8 mouse cellular contexts compared by ENCODE assay signal in the genomic region with DNA sequence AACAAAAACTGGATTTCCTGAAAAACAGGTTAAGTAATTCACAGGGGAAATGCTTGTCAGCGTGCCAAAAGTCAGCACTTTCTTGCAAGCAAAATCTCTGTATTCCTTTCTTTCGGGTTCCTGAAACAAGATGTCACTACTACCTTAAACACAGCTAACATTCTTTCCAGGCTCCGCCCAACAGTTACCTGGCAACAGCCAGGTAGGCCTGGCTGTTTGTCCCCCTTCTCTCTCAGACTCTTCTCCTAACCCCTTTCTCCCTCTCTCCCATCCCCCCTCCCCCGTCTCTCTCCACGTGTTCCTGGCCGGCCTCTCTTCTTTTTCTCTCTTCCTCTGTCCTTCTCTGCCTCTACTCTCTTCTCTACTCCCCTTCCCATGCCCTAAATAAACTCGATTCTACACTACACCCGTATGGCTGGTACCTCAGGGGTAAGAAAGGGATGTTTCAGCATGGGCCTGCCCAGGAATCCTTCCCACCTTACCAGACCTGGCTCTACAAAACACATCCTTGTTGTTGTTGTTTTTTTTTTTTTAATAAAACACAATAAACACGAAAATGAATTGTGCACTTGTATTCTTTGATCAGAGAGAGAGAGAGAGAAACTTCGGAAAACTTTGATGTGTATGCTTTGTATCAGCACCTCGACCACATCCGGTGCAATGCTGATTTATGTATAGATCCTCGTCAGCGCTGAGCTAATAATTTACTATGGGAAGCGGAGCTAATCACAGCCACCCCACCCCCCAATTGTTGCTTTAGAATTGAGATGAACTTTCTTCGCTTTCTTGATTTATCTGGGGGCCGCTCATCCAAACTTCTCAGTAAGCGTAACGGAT. TPM values are rescaled to one million over a fixed set of nuclear protein-coding genes. Genes with fewer than 3 reads are reported as not detected.
DNase-seq lines count a peak whose midpoint lies in the region; ATAC-seq lines count a peak whose summit lies in the region.

No protein-coding gene starts in this region.

- ATAC-seq in heart, embryonic 14.5 days (ENCODE audit: insufficient number of reproducible peaks, insufficient read depth, low FRiP score, low read depth) = no peak
- ATAC-seq in kidney, embryonic 16.5 days (ENCODE audit: low FRiP score, low TSS enrichment) = peak; percentile 77

- peak; percentile 12 for DNase-seq in spleen, adult 12 weeks (ENCODE audit: low spot score)
- DNase-seq in spleen, postnatal 4 days (ENCODE audit: low spot score in 2 of 2) = no peak
- DNase-seq in embryonic facial prominence, embryonic 10.5 days (ENCODE audit: low spot score) = peak; percentile 64
- DNase-seq in lung, postnatal 36 days = peak; percentile 80
- DNase-seq in splenic B cell, adult 2 months (ENCODE audit: low read depth, low spot score) = peak; percentile 69
- DNase-seq in right cerebral cortex, postnatal 25 days = no peak

- peak overlapping the region; percentile 94 for H3K4me3 ChIP-seq in embryonic facial prominence, embryonic 10.5 days
- peak overlapping the region; percentile 70 to 99 for H3K4me3 ChIP-seq in heart, embryonic 14.5 days (ENCODE audit: control insufficient read depth in 1 of 2, insufficient read depth in 1 of 2, low read depth in 1 of 2, low read length in 2 of 2)
- H3K4me3 ChIP-seq in kidney, embryonic 16.5 days (ENCODE audit: low read length) = peak overlapping the region; percentile 97

- peak overlapping the region; percentile 91 for H3K4me2 ChIP-seq in heart, embryonic 14.5 days (ENCODE audit: low read length)
- peak overlapping the region; percentile 80 for H3K4me2 ChIP-seq in kidney, embryonic 16.5 days (replicated peaks; ENCODE audit: low read depth, low read length)

- H3K36me3 ChIP-seq in embryonic facial prominence, embryonic 10.5 days (replicated peaks) = peaks cover 4% of the 10 kb centered on the region
- H3K36me3 ChIP-seq in heart, embryonic 14.5 days (ENCODE audit: control insufficient read depth, insufficient read depth, low read length) = peaks cover 2% of the 10 kb centered on the region
- 0 out of 2 replicates have a peak, but pooled peaks cover 2% of the 10 kb centered on the region for H3K36me3 ChIP-seq in kidney, embryonic 16.5 days (ENCODE audit: insufficient read depth, low read length)
- H3K36me3 ChIP-seq in splenic B cell, adult 2 months (ENCODE audit: control insufficient read depth, insufficient read depth, low read length, poor library complexity, severe bottlenecking) = no peaks in the 10 kb centered on the region

- H3K9ac ChIP-seq in heart, embryonic 14.5 days (ENCODE audit: low read length) = peak overlapping the region; percentile 99
- peak overlapping the region; percentile 99 for H3K9ac ChIP-seq in kidney, embryonic 16.5 days (replicated peaks; ENCODE audit: low read length)

- peak overlapping the region; percentile 98 for H3K27ac ChIP-seq in embryonic facial prominence, embryonic 10.5 days (replicated peaks)
- peak overlapping the region; percentile 99 to 100 for H3K27ac ChIP-seq in heart, embryonic 14.5 days (replicated peaks in 1 of 2; ENCODE audit: control insufficient read depth in 1 of 2, insufficient read depth in 1 of 2, low read depth in 2 of 2, low read length in 2 of 2)
- peak overlapping the region; percentile 100 for H3K27ac ChIP-seq in kidney, embryonic 16.5 days (ENCODE audit: low read length)

- WGBS in embryonic facial prominence, embryonic 10.5 days = 5% methylated on average over 19 of the region's 19 CpGs
- 11% methylated on average over 19 of the region's 19 CpGs for WGBS in heart, embryonic 14.5 days
- 6% methylated on average over 19 of the region's 19 CpGs for WGBS in kidney, embryonic 16.5 days

- no peaks in the 10 kb centered on the region for H3K27me3 ChIP-seq in embryonic facial prominence, embryonic 10.5 days (replicated peaks; ENCODE audit: low read depth, poor library complexity, severe bottlenecking)
- H3K27me3 ChIP-seq in heart, embryonic 14.5 days (ENCODE audit: control insufficient read depth, insufficient read depth, low read length) = no peaks in the 10 kb centered on the region
- H3K27me3 ChIP-seq in kidney, embryonic 16.5 days (ENCODE audit: insufficient read depth, low read length) = no peaks in the 10 kb centered on the region
- no peaks in the 10 kb centered on the region for H3K27me3 ChIP-seq in splenic B cell, adult 2 months (ENCODE audit: control insufficient read depth, insufficient read depth, low read length, poor library complexity, severe bottlenecking)

- H3K9me3 ChIP-seq in embryonic facial prominence, embryonic 10.5 days = no peaks in the 10 kb centered on the region
- no peaks in the 10 kb centered on the region for H3K9me3 ChIP-seq in heart, embryonic 14.5 days (ENCODE audit: control insufficient read depth, low read length)
- H3K9me3 ChIP-seq in kidney, embryonic 16.5 days (ENCODE audit: low read length) = no peaks in the 10 kb centered on the region

- H3K4me1 ChIP-seq in embryonic facial prominence, embryonic 10.5 days = peaks cover 21% of the 10 kb centered on the region
- peaks cover 7 to 16% of the 10 kb centered on the region in 2 experiments for H3K4me1 ChIP-seq in heart, embryonic 14.5 days (ENCODE audit: control insufficient read depth in 2 of 2, insufficient read depth in 2 of 2, low read length in 2 of 2)
- H3K4me1 ChIP-seq in kidney, embryonic 16.5 days (ENCODE audit: insufficient read depth, low read length) = peaks cover 24% of the 10 kb centered on the region

RNA-seq across cellular contexts. Expression of a gene that starts 0.9 kb away (rescaled TPM):
- 60.3 and 62.4 TPM in 2 replicates for polyA plus RNA-seq in embryonic facial prominence, embryonic 10.5 days (2016; fragmentation: Nextera tagmentation; extraction: Ambion mirVana)
- 67.1 and 71.7 TPM in 2 replicates for polyA plus RNA-seq in heart, embryonic 14.5 days (2014; fragmentation: Nextera tagmentation; extraction: Ambion mirVana)
- 27.7 and 41.9 TPM in 2 replicates for polyA plus RNA-seq in kidney, embryonic 16.5 days (2015; fragmentation: Nextera tagmentation; extraction: Ambion mirVana)

Comparison
In these comparisons a context has a peak if more than half of its experiments do, and no peak if none do; other contexts are left out.
1. DNase-seq: peak in spleen, adult 12 weeks (single experiment), embryonic facial prominence, embryonic 10.5 days (single experiment), lung, postnatal 36 days (single experiment) and splenic B cell, adult 2 months (single experiment); none in spleen, postnatal 4 days (0 of 2) and right cerebral cortex, postnatal 25 days (single experiment).
2. Peak in every context shown above with its lines, with median percentiles within 50 percentile points of each other: H3K27ac ChIP-seq and H3K4me3 ChIP-seq.